Comparison of ENCODE assay signal across 11 mouse cellular contexts in the genomic region with DNA sequence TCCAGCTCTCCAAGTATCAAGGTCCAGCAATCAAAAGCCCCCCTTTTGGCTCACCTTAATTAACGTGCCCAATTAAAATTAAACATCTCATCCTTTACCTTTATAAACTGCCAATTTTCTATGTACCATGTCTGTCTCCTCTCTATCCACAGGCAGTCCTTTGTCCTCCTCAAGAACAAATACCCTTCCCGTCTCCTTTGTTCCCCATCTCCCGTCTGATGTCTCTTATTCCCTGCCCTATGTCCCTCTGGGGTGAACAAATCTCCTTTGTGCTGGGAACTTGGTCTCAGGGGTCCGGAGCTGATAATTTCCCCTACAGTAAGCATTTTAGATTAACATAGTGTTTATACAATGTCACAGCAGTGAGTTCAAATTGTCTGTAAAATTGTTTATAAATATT.
"Had no signal": no experiment of that assay in that cellular context is flagged by ENCODE, and none has a peak within 500 bp of the region (broad histone marks: within the 10 kb centered on the region; RNA-seq: fewer than 3 reads in every experiment).

No protein-coding gene starts in this region.

- H3K4me1 ChIP-seq: limb, embryonic 15.5 days; liver, embryonic 12.5 days had no signal

- H3K9me3 ChIP-seq: limb, embryonic 15.5 days; liver, embryonic 12.5 days had no signal

- DNase-seq: kidney, adult 8-10 months; kidney, postnatal 25 days; layer of hippocampus, adult 9-11 months; layer of hippocampus, postnatal 36 days; lung, embryonic 14.5 days; lung, postnatal 10 days; lung, postnatal 4 days; thymus, postnatal 4 days had no signal

- H3K9ac ChIP-seq: limb, embryonic 15.5 days; liver, embryonic 12.5 days; lung, embryonic 14.5 days had no signal

- H3K4me2 ChIP-seq: limb, embryonic 15.5 days; liver, embryonic 12.5 days; lung, embryonic 14.5 days had no signal

- H3K27ac ChIP-seq: limb, embryonic 15.5 days; liver, embryonic 12.5 days; stomach, postnatal 0 days had no signal

- ATAC-seq: liver, embryonic 12.5 days had no signal

- H3K36me3 ChIP-seq: limb, embryonic 15.5 days; liver, embryonic 12.5 days had no signal

- H3K27me3 ChIP-seq: limb, embryonic 15.5 days; liver, embryonic 12.5 days had no signal

- H3K4me3 ChIP-seq: limb, embryonic 15.5 days; liver, embryonic 12.5 days had no signal
